Mouse (Mus musculus) neural tube, embryonic 11.5 days (tissue): ENCODE measurements at regions not wholly inside any gene's neighbourhood (a gene's known extent, or its start where the extent isn't known, plus 50 kb on each side); places are given as distances from the start of the nearest gene placed in this dataset.
A peak's percentile ranks its signal among the peaks of the same experiment; 100 is the strongest.

Source experiments
- ATAC-seq: fragments of 200-750 bp; cut with Nextera tagmentation; 2 replicates; pipeline ENCODE4 v1.8.0; 2017; ENCODE audit warnings: moderate number of reproducible peaks, mild to moderate bottlenecking, moderate TSS enrichment, moderate library complexity; ENCODE audit not compliant: insufficient read depth, low FRiP score, low TSS enrichment
- DNase-seq: peaks from one replicate; pipeline ENCODE4 v3.0.0-alpha.2; 2015; ENCODE audit warnings: low spot score
- H3K27ac ChIP-seq: fragments of 300-500 bp; sonication (generic); 2 replicates; pipeline ENCODE4 v1.5.1; 2014; ENCODE audit warnings: low read depth, mild to moderate bottlenecking, low read length
- H3K27me3 ChIP-seq: fragments of 300-500 bp; sonication (generic); 2 replicates; pipeline ENCODE4 v1.6.1; 2014; ENCODE audit warnings: mild to moderate bottlenecking, low read length, mixed read lengths; ENCODE audit not compliant: control insufficient read depth, insufficient read depth
- H3K36me3 ChIP-seq: fragments of 300-500 bp; sonication (generic); 2 replicates; pipeline ENCODE4 v1.6.1; 2014; ENCODE audit warnings: mild to moderate bottlenecking, low read length, moderate library complexity, mixed read lengths; ENCODE audit not compliant: control insufficient read depth, insufficient read depth
- H3K4me1 ChIP-seq: fragments of 300-500 bp; sonication (generic); 2 replicates; pipeline ENCODE4 v1.6.1; 2014; ENCODE audit warnings: low read length, mixed read lengths; ENCODE audit not compliant: control insufficient read depth, insufficient read depth
- H3K4me2 ChIP-seq: fragments of 300-500 bp; sonication (generic); 2 replicates; pipeline ENCODE4 v1.6.1; 2014; ENCODE audit warnings: low read depth, mild to moderate bottlenecking, moderate library complexity
- H3K4me3 ChIP-seq: fragments of 300-500 bp; sonication (generic); 2 replicates; pipeline ENCODE4 v1.5.1; 2014; ENCODE audit warnings: low read depth, low read length
- H3K9ac ChIP-seq: fragments of 300-500 bp; sonication (generic); 2 replicates; pipeline ENCODE4 v1.6.1; 2014; ENCODE audit warnings: mild to moderate bottlenecking, low read length
- H3K9me3 ChIP-seq: fragments of 300-500 bp; sonication (generic); 2 replicates; pipeline ENCODE4 v1.6.1; 2016; ENCODE audit warnings: low read length; ENCODE audit not compliant: control insufficient read depth
- WGBS: fragments of 180-500 bp; shearing (Covaris S2); extraction: QIAGEN DNeasy Blood & Tissue Kit; methylation state at CpG from one replicate; pipeline ENCODE4 v1.1.7; 2014; 5-methylcytosine and 5-hydroxymethylcytosine counted together

- H3K4me1 ChIP-seq = no peaks in the 10 kb centered on the region
- peak overlapping the region; percentile 21; the same call in 1 of the 2 replicates for H3K4me2 ChIP-seq
- DNase-seq (peak; percentile 19), ATAC-seq (no peak)
- no peaks in the 10 kb centered on the region for H3K27me3 ChIP-seq
- H3K36me3 ChIP-seq = no peaks in the 10 kb centered on the region
- H3K9ac ChIP-seq = 0 out of 2 replicates have a peak overlapping the region, but pooled peaks have one; percentile 7
- WGBS = 14% methylated on average over 14 of the region's 14 CpGs
- H3K9me3 ChIP-seq = no peaks in the 10 kb centered on the region
- H3K4me3 ChIP-seq = no peak overlapping the region
- H3K27ac ChIP-seq = no peak overlapping the region
These were observed 59.1 kb upstream of the Mamdc2 start for GRCm38 (mm10) chr19:23507256-23507851.
